Mouse (Mus musculus) olfactory bulb, adult 2 months (tissue): ENCODE data around the gene Il1f6. TPM values are rescaled to one million over a fixed set of nuclear protein-coding genes. Genes with fewer than 3 reads are reported as not detected.

Source experiments
- H3K27ac ChIP-seq: fragments of 200-500 bp; 2 replicates; pipeline ENCODE4 v1.5.1; 2012; ENCODE audit warnings: low read depth, low read length; ENCODE audit not compliant: insufficient read depth
- H3K4me1 ChIP-seq: fragments of 200-500 bp; 2 replicates; pipeline ENCODE4 v1.6.1; 2012; ENCODE audit warnings: low read length; ENCODE audit not compliant: control insufficient read depth, insufficient read depth
- H3K4me3 ChIP-seq: fragments of 200-500 bp; 2 replicates; pipeline ENCODE4 v1.5.1; 2012; ENCODE audit warnings: mild to moderate bottlenecking, low read depth, low read length, moderate library complexity; ENCODE audit not compliant: insufficient read depth
- CTCF ChIP-seq: fragments of 200-500 bp; IDR thresholded peaks from 2 replicates; pipeline ENCODE4 v1.5.1; 2012; ENCODE audit warnings: low read depth, mild to moderate bottlenecking, low read length, moderate library complexity; ENCODE audit not compliant: insufficient read depth
- POLR2A ChIP-seq: fragments of 200-500 bp; IDR thresholded peaks from 2 replicates; pipeline ENCODE4 v1.6.1; 2012; ENCODE audit warnings: mild to moderate bottlenecking, low read depth, low read length, moderate library complexity; ENCODE audit not compliant: insufficient read depth
- WGBS: fragments of 180-500 bp; shearing (Covaris S2); methylation state at CpG from one replicate; pipeline ENCODE4 v1.1.7; 2018; 5-methylcytosine and 5-hydroxymethylcytosine counted together
- polyA plus RNA-seq: library from polyadenylated mRNA; stranded (reverse); fragments of >200 nt; gene quantifications from 2 replicates; pipeline ENCODE4 v1.2.4, GENCODE M21; 2012; ENCODE audit warnings: low replicate concordance; ENCODE audit not compliant: missing spikeins, insufficient read depth, insufficient read length

The Il1f6 gene
- polyA plus RNA-seq, 1 experiment = not detected

DNA sequence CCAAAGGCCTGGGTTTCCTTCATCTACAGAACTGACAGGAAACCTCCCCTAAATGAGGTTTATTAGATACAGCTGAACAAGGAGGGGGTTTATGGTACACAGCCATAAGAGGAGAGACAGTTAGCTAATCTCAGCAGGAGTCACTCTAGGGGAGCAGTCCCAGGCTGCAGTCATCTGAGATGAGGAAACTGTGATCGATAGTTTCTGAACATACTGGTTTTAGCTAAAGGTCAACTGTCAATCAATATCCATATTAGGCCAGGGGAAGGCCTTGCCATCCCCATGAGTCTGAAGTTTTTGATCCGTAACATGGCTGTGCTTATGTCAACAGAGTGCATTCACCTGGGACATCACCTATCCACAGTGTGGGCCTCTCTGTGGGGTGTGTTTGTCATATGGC, 58.4 kb downstream of the Il1f6 start:
- Histone ChIP-seq H3K4me1 (no peaks in the 10 kb centered on the region), H3K4me3 (no peak overlapping the region), H3K27ac (no peak overlapping the region)
- WGBS = 87% methylated on average over 2 of the region's 2 CpGs
- TF ChIP-seq CTCF = no peak
- TF ChIP-seq POLR2A = no peak

GRCm38 (mm10) chr2:24275146-24275545, 59.9 kb downstream of the Il1f6 start:
- Histone ChIP-seq H3K4me3 (no peak overlapping the region), H3K27ac (no peak overlapping the region), H3K4me1 (no peaks in the 10 kb centered on the region)
- no peak for TF ChIP-seq POLR2A
- no peak for TF ChIP-seq CTCF
- WGBS = 13% methylated on average over 1 of the region's 1 CpGs

Other genes starting within 250 kb of the Il1f6 start
- not detected in 2 replicates for gene Hnmt, start 166.0 kb upstream of the Il1f6 start, polyA plus RNA-seq
- gene Tbpl2, start 118.8 kb upstream of the Il1f6 start, polyA plus RNA-seq = not detected in 2 replicates
- gene Il1f8, start 62.3 kb upstream of the Il1f6 start, polyA plus RNA-seq = not detected in 2 replicates
- not detected in 2 replicates for gene Il1f9, start 28.9 kb upstream of the Il1f6 start, polyA plus RNA-seq
- gene Il1f5, start 61.5 kb downstream of the Il1f6 start, polyA plus RNA-seq = not detected in 2 replicates
- gene Il1f10, start 75.8 kb downstream of the Il1f6 start, polyA plus RNA-seq = not detected in 2 replicates
- not detected in 2 replicates for gene Il1rn, start 121.4 kb downstream of the Il1f6 start, polyA plus RNA-seq
- not detected in 2 replicates for gene Psd4, start 152.2 kb downstream of the Il1f6 start, polyA plus RNA-seq